Mouse (Mus musculus): Measurements from ENCODE around the gene Rps2.
"Not testable (repeated sequence)": the region's sequence is repeated elsewhere in the genome, so short reads cannot be mapped to it uniquely, and the experiment has no call there.

The Rps2 gene

GRCm38 (mm10) chr17:24705821-24706220, 12.1 kb upstream of the Rps2 start:
- no peak for DNase-seq (ENCODE audit: low read depth, low spot score)

DNA sequence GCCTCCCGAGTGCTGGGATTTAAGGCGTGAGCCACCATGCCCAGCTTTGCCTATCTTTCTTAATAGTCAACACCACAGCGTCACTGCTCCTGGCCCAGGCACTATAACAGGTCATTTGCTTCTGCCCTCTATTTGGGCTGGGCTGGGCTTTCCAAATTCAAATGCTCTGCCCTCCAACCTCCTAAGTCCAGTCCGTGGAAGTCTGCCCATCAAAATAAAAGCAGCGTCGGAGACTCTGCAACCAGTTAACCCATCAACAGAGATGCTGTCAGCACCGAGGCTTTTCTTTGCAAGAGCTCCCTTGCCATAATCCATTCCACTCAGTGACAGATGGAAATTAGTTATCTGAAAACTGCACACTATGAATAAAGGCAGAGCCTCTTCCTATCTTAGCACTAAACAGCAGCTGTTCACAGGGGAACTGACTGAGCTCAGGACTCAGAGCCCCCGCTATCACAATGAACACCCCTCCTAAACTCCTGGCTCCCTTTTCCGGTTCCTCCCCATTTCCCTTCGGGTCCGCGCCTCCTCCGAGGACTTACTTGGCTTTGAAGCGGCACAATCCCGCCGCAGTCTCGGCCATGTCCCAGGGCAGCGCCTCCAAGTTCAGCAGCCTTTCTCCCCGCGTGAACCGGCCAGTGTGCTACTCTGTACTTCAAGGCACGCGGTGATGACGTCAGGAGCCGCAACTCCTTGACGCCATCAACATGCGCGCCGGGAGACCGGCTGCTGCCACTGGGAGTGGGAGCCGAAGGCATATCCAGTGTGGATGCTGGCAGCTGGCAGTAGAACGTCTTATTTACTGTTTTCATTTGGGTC, 10.7 kb upstream of the Rps2 start, which contains the start of gene Tbl3:
TSS of gene Tbl3 (minus strand) at position 679 of the 819 bp plus-strand sequence.
- DNase-seq (ENCODE audit: low read depth, low spot score): peak; percentile 85

DNA sequence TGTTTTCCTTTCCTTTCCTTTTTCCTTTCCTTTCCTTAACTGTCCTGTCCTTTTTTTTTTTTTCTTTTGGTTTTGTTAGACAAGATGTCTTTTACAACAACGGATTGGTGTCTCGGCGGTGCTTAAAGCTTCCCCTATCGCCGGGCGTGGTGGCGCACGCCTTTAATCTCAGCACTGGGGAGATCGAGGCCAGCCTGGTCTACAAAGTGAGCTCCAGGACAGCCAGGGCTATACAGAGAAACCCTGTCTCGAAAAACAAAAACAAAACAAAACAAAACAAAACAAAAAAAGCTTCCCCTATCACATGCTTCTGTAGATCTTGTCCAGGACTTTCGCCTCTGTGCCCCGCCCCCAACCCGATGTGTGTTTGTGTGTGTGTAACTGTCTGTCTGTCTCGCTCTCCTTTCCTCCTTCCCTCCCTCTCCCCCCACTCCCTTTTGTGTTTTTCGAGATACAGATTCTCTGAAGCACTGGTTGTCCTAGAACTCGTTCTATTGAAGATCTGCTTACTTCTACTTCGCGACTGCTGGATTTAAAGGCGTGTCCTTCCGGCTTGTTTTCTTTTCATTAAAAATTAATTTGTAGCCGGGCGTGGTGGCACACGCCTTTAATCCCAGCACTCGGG, 10.0 kb upstream of the Rps2 start:
- DNase-seq (ENCODE audit: low read depth, low spot score): no peak

- no peak for DNase-seq (ENCODE audit: low read depth, low spot score)
These were observed 9.3 kb upstream of the Rps2 start for GRCm38 (mm10) chr17:24708646-24709045.

GRCm38 (mm10) chr17:24715556-24715955, 2.4 kb upstream of the Rps2 start:
- DNase-seq (ENCODE audit: low read depth, low spot score): no peak

- no peak for DNase-seq (ENCODE audit: low read depth, low spot score)
These were observed 1.7 kb upstream of the Rps2 start for GRCm38 (mm10) chr17:24716166-24716682.

DNA sequence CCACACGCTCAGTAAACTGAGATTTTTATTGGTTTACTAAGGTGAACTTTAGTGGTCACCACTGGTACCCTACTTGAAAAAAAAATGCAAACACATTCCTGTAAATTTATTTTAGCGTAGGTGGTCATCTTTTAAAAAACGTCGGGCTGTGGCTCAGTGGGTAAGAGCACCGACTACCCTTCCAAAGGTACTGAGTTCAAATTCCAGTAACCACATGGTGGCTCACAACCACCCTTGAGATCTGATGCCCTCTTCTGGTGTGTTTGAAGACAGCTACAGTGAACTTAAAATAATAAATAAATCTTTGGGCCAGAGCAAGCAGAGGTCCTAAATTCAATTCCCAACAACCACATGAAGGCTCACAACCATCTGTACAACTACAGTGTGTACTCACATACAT, 1.0 kb downstream of the Rps2 start:
- DNase-seq (ENCODE audit: low read depth, low spot score): not testable (repeated sequence)

DNA sequence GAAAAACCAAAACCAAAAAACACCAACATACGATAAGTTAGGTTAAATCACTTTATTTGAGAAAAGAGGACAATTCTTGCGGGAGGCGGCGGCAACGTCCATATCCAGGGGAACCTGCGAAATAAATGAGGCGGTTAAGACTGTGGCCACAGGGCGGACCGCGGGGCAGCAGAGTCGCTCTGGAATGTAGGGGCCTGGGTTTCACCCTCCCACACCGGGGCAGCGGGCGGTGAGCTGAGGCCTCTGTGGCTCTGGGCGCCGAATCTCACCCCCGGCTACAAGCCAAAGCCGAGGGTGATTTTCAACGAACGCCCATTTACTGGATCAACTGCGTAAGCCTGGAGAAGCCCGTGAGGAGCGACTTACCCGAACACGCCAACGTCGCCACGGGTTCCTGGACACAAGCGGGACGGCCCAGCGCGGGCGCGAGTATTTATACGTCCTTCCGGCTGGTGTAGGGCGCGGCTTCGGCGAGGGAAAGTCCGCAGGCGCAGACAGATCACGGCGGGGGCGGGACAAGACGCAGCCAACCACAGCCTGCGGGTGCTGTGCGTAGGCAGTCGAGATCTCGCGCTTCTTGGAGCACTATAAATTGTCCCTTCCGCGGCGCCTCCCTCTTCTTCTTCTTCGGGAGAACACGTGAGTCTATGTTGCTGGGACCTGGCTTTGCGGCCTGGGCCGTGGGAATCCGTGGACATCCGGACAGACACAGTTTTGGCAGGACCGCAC, 1.7 kb downstream of the Rps2 start:
- peak; percentile 97 for DNase-seq (ENCODE audit: low read depth, low spot score)

DNA sequence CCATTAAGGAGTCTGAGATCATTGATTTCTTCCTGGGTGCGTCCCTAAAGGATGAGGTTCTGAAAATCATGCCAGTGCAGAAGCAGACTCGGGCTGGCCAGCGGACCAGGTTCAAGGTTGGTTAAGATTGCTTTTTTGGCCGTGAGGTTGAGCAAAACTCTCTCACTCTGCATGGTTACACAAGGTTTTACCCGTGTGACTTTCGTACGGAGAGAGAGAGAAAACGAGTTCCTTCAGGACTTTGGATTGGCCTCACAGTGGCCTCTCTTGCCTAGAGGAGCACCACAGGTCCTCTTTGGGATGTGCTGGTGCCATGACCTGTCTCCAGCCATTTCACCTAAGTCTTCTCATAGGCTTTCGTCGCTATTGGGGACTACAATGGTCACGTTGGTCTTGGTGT, 2.7 kb downstream of the Rps2 start:
- not testable (repeated sequence) for DNase-seq (ENCODE audit: low read depth, low spot score)

- DNase-seq (ENCODE audit: low read depth, low spot score): not testable (repeated sequence)
These were observed 3.6 kb downstream of the Rps2 start for GRCm38 (mm10) chr17:24721383-24721955.

GRCm38 (mm10) chr17:24722220-24722924, 4.5 kb downstream of the Rps2 start:
- no peak for DNase-seq (ENCODE audit: low read depth, low spot score)

DNA sequence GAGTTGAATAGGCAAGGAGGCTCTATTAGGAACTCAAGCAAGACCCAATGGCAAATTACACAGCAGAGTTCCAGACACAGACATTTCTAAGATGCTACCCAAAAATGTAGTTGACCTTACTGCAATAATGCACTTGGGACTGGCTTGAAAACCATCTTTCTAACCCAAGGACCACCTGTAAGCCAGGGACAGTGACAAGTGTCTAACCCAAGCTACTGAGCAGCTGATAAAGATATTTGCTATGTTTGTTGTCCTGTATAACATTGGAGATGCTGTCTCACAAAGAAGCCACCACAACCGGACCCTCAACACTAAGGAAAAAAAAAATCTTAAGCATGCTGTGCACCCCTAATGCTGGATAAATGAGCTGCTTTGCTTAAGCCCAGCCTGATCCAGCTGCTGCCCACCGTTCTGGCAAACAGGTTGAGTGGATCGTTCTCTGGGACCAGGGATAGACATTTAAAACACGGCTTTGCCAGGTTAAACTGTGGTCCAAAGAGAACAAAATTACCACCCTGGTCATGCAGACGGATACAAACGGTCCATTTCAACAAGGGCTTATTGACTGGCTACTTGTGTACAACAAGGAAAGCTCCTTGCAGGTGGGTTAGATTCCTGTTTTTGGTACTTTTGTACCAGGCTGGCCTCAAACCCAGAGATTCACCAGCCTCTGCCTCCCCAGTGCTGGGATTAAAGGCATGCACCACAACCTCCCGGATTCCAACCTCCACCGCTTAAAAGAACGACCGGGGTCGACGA, 5.4 kb downstream of the Rps2 start:
- no peak for DNase-seq (ENCODE audit: low read depth, low spot score)

DNA sequence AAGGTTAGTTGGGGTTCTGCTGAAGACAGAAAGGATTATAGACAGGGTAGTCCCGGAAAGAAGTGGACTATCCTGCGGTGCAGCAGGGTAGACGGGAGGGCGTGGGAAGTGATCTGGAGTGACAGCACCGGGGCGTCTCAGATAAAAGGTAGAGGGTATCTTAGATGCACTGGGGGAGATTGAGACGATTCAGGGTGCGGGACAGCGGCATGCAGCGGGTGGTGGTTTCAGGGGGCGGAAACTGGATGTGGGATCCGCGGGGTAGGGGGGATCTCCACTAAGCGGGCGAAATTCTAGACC, 5.9 kb downstream of the Rps2 start:
- no peak for DNase-seq (ENCODE audit: low read depth, low spot score)

- DNase-seq (ENCODE audit: low read depth, low spot score): peak; percentile 80
These were observed 6.3 kb downstream of the Rps2 start, which contains the start of gene Ndufb10 for GRCm38 (mm10) chr17:24724184-24724583. Gene Ndufb10 (minus strand): TSS chr17:24724478.

GRCm38 (mm10) chr17:24725637-24726390, 7.9 kb downstream of the Rps2 start:
- no peak for DNase-seq (ENCODE audit: low read depth, low spot score)

DNA sequence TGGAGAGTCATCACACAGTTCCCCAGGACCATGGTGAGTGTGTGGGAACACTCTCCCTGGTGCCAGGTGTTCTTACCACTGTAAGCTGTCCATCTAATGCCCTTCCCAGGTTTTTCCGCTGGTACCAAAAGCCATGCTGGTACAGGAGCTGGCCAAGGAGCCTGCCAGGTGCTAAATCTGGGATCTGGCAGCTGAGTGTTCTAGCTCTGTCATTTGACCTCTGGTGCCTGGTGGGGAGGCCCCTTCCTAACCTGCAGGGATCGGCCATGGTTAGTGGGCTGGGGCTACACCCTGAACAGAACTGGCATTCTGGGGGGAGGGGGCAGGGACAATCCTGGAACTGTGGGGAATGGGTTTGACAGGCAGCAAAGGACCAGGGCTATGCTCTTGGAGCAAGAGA, 9.7 kb downstream of the Rps2 start, which contains the start of gene Rpl3l:
TSS of gene Rpl3l (plus strand) at position 203 of the 400 bp plus-strand sequence.
- no peak for DNase-seq (ENCODE audit: low read depth, low spot score)

- DNase-seq (ENCODE audit: low read depth, low spot score): no peak
These were observed 10.3 kb downstream of the Rps2 start for GRCm38 (mm10) chr17:24728184-24728583.

DNA sequence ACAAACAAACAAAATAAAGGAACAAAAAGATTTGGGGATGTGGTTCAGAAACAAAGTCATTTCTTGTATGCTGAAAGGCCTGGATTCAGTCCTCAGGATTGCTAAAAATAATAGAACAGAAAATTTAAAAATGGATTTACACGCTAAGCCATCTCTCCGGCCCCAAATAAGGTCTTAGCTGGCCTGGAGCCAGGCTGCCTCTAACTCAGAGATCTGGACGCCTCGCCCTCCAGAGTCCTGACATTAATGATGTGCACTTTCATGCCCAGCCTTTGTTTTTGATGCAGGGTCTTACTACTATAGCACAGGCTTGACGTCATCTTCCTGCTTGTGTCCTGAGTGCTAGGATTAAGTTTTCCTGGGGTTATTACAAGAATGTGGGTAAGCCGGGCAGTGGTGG, 11.2 kb downstream of the Rps2 start:
- DNase-seq (ENCODE audit: low read depth, low spot score): no peak

DNA sequence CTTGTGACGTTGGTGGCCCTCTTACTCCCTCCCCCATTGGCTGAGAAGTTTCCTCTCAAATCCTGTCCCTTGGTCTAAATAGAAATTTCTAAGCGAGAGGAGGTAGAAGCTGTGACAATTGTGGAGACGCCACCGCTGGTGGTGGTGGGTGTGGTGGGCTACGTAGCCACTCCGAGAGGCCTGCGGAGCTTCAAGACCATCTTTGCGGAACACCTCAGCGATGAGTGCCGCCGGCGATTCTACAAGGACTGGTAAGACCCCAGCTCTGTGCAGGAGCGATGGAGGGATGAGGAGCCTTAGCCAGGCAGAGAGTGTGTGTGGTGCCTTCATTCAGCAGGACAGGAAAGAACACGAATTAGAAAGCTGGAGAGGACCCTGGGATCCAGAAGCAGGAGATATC, 12.9 kb downstream of the Rps2 start:
- no peak for DNase-seq (ENCODE audit: low read depth, low spot score)

All from brain, embryonic 18.5 days (tissue).